Mouse (Mus musculus) embryonic fibroblast, embryonic 13.5 days (primary cell): ENCODE results near the gene Itpr2. TPM values are rescaled to one million over a fixed set of nuclear protein-coding genes. Genes with fewer than 3 reads are reported as not detected.

Experiments
- H3K27ac ChIP-seq: 2 replicates; pipeline ENCODE4 v1.5.1; 2012; ENCODE audit warnings: low read length, control low read depth, inconsistent platforms; ENCODE audit not compliant: insufficient read depth
- H3K4me1 ChIP-seq: 2 replicates; pipeline ENCODE4 v1.6.1; 2011; ENCODE audit warnings: low read length; ENCODE audit not compliant: control insufficient read depth, insufficient read depth
- H3K4me3 ChIP-seq: 2 replicates; pipeline ENCODE4 v1.5.1; 2011; ENCODE audit warnings: mild to moderate bottlenecking, control low read depth, low read length; ENCODE audit not compliant: insufficient read depth
- CTCF ChIP-seq: IDR thresholded peaks from 2 replicates; pipeline ENCODE4 v1.5.1; 2011; ENCODE audit warnings: mild to moderate bottlenecking, control low read depth, low read length, moderate library complexity, borderline replicate concordance; ENCODE audit not compliant: insufficient read depth
- POLR2A ChIP-seq: IDR thresholded peaks from 2 replicates; pipeline ENCODE4 v1.6.1; 2011; ENCODE audit warnings: low read depth, mild to moderate bottlenecking, control low read depth, low read length, moderate library complexity
- polyA plus RNA-seq: library from polyadenylated mRNA; stranded (reverse); fragments of >200 nt; gene quantifications from 2 replicates; pipeline ENCODE4 v1.2.4, GENCODE M21; 2011; ENCODE audit warnings: low read depth; ENCODE audit not compliant: missing spikeins, insufficient read length

Gene Itpr2
- polyA plus RNA-seq, 1 experiment = 7.7 TPM

DNA sequence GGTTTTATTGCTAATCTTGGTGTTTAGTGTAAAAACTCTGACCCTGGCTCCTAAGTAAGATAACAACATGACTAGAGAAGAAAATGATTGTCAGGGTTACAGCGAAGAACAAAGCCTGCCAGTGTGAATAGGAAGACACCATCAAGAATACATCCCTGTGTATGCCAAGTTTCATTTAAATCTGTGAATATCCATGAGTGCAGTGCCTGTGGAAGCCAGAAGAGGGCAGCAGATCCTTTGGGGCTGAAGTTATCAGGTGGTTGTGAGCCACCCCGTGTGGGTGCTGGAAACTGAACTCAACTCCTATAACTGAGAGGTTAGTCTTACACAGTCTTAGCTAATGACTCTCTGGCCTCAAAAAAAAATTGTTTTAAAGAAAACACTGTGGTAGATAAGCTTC lies 109.8 kb downstream of the Itpr2 start:
- Histone ChIP-seq H3K4me3 (no peak overlapping the region), H3K4me1 (peaks cover 4% of the 10 kb centered on the region; the same call in 1 of the 2 replicates), H3K27ac (no peak overlapping the region)
- TF ChIP-seq CTCF = no peak
- TF ChIP-seq POLR2A = no peak

DNA sequence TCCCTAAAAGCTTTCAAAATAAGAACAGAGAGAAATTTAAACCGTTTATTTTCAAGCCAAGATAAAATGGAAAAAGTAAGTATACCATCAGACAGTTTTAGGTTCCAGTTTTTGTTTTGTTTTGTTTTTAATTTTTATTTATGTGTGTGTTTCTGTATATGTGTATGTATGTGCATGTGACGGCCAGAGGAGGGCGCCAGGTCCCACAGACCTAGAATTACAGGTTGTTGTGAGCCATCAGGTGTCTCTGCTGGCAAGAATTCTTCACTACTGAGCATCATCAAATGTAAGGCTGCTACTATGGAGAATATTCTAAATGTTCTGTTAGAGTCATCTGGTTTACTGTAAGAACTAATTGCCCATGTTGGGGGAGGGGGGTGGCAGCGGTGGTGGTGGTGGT lies 111.9 kb downstream of the Itpr2 start:
- no peak for TF ChIP-seq POLR2A
- 0 out of 2 replicates have a peak, but pooled peaks have one; percentile 23 for TF ChIP-seq CTCF
- Histone ChIP-seq H3K4me1 (peaks cover 6% of the 10 kb centered on the region), H3K4me3 (no peak overlapping the region), H3K27ac (no peak overlapping the region)

DNA sequence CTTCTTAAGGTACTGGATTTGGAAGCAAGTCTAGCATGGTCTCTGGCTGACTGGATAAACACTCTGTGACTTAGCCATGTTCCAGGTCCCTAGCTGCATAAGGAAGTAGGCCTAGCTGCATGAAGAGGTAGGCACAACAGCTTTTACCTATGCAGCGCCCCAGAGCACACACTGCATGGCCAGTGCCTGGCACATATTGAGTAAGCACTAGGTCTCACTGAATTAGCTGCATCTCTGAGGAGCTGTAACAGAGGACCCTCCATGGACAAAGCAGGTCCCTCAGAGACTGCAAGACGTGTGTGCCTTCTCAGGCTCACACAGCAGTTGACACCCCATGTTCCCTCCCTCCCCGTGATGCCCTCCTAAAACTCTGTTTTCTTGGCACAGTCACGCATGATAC lies 114.0 kb downstream of the Itpr2 start:
- Histone ChIP-seq H3K4me3 (no peak overlapping the region), H3K27ac (no peak overlapping the region), H3K4me1 (peaks cover 4% of the 10 kb centered on the region; the same call in 1 of the 2 replicates)
- TF ChIP-seq POLR2A (no peak), CTCF (no peak)

DNA sequence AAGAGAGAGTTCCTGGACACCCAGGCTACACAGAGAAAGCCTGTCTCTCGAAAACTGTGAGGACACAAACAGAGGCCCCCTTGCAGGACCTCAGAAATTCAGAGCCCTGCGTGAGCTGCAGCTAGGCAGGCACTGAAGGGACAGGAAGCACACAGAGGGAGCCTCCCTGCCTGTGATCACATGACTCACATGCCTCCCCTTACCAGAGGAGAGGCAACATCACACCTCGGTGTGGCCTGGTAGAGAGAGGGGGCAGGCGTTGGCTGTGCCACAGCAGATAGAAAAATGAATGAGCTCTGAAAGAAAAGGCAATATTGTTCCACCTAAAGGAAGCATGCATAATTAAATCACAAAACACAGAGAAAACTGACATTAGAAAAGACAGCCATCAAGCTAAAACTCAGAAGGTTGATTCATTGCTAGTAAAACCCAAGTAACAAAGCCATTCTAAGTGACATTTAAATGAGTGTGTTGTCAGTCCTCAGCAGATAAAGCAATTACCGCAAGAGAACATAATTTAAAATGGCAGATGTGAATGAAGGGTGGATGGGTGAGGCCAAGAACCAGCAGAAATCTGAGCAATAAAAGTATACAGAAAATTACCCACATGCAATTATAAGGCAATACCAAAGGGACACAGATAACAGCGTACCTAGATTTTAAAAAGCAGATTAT lies 114.8 kb downstream of the Itpr2 start:
- TF ChIP-seq POLR2A = no peak
- TF ChIP-seq CTCF = no peak
- Histone ChIP-seq H3K4me3 (no peak overlapping the region), H3K27ac (no peak overlapping the region), H3K4me1 (peaks cover 4% of the 10 kb centered on the region; the same call in 1 of the 2 replicates)

DNA sequence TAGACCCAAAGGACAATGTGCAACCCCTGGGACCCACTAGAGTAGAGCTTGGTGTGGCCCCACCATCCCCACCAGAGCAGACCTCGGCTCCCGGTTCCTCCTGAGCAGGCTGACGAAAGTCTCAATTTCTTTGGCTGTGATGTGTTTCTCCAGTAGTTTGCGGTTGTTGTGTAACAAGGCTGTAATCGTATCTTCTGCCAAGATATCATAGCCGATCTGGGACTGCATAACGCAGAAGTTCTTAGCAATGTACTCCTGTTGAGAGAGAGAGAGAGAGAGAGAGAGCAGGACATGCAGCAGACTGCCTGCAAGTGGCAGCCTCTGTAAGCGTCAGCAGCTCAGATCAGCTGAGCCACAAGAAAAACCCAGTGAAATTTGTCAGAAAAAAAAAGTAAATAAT lies 122.8 kb downstream of the Itpr2 start:
- Histone ChIP-seq H3K4me1 (no peaks in the 10 kb centered on the region), H3K27ac (no peak overlapping the region), H3K4me3 (no peak overlapping the region)
- TF ChIP-seq CTCF = no peak
- no peak for TF ChIP-seq POLR2A

DNA sequence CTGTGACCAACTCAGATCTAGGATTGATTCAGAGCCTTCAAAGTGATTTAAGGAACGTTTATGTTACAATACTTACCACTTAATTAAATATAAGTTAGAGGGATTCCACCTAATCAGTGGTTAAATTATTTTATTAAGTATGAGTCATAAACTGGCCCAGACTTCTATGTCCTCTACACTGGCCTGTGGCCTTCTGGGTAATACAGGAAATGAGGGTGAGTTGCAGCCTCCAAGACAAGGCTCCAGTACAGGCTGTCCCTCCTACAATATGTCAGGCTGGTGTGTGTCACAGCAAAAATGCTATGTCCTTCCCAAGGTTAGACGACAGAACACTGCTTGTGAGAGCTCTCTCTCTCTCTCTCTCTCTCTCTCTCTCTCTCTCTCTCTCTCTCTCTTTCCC lies 130.5 kb downstream of the Itpr2 start:
- Histone ChIP-seq H3K4me1 (no peaks in the 10 kb centered on the region), H3K4me3 (no peak overlapping the region), H3K27ac (no peak overlapping the region)
- TF ChIP-seq CTCF = no peak
- no peak for TF ChIP-seq POLR2A

DNA sequence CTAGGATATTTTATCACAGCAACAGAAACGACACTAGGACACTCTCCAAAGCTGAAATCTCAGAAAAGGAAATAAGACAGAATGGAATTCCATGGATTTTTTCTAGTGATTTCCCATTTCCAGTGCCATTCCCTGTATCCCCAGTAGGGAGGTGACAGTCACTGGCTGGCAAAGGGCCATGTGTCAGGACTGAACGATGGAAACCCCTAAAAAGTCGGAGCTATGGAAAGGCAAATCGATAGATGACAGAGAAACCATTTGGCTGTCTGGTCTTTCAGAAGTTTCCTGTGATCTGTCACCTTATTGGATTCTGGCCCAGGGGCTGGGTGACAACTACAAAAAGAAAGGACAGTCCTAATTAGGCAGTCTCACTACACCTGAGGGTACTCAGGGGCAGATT lies 135.8 kb downstream of the Itpr2 start:
- no peaks in the 10 kb centered on the region for H3K4me1 ChIP-seq
- TF ChIP-seq POLR2A (no peak), CTCF (no peak)
- H3K27ac ChIP-seq = no peak overlapping the region
- no peak overlapping the region for H3K4me3 ChIP-seq

DNA sequence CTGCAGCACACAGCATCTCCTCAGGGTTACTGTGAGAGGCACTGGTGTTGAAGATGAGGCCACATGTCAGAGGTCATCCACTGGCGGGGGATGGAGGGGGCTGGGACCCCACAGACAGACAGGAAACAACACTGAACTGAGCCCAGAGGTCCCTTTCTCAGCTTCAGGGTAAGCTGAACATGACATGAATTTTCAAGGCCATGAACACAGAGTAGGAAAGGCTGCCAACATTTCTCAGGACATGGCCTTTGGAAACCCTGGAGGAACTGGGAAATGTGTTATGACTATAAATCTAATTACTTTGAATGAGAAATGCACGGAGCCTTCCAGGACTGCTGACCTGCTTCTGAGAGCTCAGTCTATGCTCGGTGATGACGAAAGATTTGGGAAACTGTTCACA lies 144.1 kb downstream of the Itpr2 start:
- TF ChIP-seq CTCF (no peak), POLR2A (no peak)
- Histone ChIP-seq H3K4me1 (no peaks in the 10 kb centered on the region), H3K4me3 (no peak overlapping the region), H3K27ac (no peak overlapping the region)

DNA sequence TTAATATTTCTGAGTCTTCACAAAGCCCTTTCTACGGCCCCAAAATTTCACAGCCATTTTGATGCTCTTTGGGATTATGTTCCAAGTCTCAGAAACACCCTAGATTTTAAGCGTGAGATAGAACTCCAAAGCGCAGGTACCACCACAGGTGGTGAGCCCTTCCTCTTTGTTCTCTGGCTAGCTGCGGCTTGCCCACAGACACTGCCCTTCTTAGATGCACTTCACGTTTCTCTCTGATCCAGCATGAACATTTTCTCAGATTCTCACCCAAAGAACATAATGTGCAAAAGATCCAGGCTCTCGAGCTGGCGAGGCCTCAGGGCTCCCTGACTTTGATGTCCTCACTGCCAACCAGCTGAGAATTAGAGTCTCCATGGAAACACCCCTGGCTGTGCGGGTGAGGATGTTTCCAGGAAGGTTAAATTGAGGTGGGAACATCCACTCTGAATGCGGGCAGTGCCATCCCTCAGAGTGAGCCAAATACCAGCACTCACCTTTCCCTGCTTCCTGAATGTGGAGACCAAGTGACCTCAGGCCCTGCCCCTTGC lies 149.7 kb downstream of the Itpr2 start:
- Histone ChIP-seq H3K27ac (no peak overlapping the region), H3K4me1 (no peaks in the 10 kb centered on the region), H3K4me3 (no peak overlapping the region)
- no peak for TF ChIP-seq CTCF
- no peak for TF ChIP-seq POLR2A

DNA sequence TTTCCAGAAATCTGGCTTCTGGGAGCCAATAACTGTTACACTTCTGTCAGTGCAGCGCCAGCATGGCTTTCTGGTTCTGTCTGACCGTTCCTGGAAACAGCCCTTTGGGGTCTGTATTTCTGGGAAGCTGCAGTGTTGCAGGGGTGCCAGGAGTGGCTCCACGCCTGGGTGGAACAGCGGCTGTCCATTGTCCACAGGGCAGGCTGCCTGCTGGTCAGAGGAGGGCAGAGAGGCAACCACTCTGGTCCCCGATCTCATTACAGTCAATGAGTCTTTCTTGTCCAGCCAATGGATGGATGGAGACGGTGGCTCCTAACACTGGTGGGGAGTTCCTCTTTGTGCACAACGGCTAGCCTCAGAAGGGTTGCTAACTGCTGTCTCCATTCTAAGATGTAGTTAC lies 150.2 kb downstream of the Itpr2 start:
- Histone ChIP-seq H3K27ac (no peak overlapping the region), H3K4me3 (no peak overlapping the region), H3K4me1 (no peaks in the 10 kb centered on the region)
- TF ChIP-seq POLR2A = no peak
- no peak for TF ChIP-seq CTCF

DNA sequence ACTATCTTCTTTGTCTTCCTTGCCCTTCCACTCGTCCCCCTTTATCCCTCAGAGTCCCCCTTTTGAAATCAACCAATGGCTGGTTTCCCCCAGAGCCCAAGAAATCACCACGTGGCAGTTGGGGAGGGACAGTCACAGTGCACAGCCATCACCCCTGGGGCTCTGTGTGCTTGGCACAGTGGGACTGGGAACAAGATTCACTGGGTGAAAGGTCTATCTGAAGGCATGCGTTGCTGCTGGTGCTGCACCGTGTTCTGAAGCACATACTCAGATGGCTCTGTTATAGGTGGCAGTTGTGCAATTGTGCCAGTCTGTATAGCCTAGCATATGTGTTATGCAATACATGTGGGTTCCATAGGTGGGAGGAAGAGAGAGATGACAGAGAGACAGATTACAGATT lies 154.5 kb downstream of the Itpr2 start:
- Histone ChIP-seq H3K27ac (no peak overlapping the region), H3K4me3 (no peak overlapping the region), H3K4me1 (no peaks in the 10 kb centered on the region)
- TF ChIP-seq CTCF (no peak), POLR2A (no peak)
